Mouse (Mus musculus): ENCODE measurements at regions not wholly inside any gene's neighbourhood (a gene's known extent, or its start where the extent isn't known, plus 50 kb on each side); places are given as distances from the start of the nearest gene placed in this dataset.

DNA sequence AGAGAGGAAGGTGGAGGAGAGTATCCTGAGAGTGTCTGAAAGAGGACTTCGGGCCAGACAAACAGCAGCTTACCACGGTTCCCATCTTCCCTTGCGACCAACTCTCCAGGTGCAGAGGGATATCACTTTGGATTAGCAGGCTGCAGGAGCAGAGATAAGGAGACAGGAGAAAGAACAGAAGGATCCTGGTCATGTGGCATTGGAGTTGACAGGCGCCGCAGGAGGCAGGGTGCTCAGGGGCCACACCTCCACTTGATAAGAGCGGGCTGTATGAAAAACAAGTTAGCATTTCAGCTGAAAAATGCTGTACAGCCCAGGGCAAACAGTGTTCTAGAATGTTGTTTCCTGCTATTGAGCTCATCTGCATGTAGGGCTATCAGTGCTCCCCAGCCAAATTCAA, 272.1 kb upstream of the Cdh4 start:
- TF ChIP-seq EP300 (IDR thresholded peaks at IDR 0.05; ENCODE audit: low read length) (no peak), CTCF (conservative IDR thresholded peaks at IDR 0.05 in 1 of 2, IDR thresholded peaks at IDR 0.05 in 1 of 2; ENCODE audit: low read depth in 2 of 2, low read length in 2 of 2) (no peak), HCFC1 (IDR thresholded peaks at IDR 0.05; ENCODE audit: low read depth, low read length) (no peak), MAZ (IDR thresholded peaks at IDR 0.05; ENCODE audit: low read depth, low read length) (no peak), POLR2A (IDR thresholded peaks at IDR 0.05; ENCODE audit: low read depth, low read length) (no peak), POLR2AphosphoS2 (IDR thresholded peaks at IDR 0.05; ENCODE audit: low read depth, low read length) (no peak), ETS1 (conservative IDR thresholded peaks at IDR 0.05; ENCODE audit: low read depth, low read length) (no peak), MAFK (IDR thresholded peaks at IDR 0.05; ENCODE audit: insufficient replicate concordance, low read length) (no peak), CHD1 (IDR thresholded peaks at IDR 0.05; ENCODE audit: low read depth, low read length) (no peak), ZMIZ1 (IDR thresholded peaks at IDR 0.05; ENCODE audit: low read depth, low read length) (no peak), MYC (IDR thresholded peaks at IDR 0.05; ENCODE audit: low read depth, low read length) (no peak), USF2 (conservative IDR thresholded peaks at IDR 0.05; ENCODE audit: low read depth, low read length) (no peak)
